Mouse (Mus musculus) myocyte (in vitro differentiated cells): ENCODE results near the gene Ctns.

Experiments used
- CEBPB ChIP-seq: IDR thresholded peaks from 2 replicates; pipeline ENCODE4 v1.6.1; 2011; ENCODE audit warnings: mild to moderate bottlenecking, moderate library complexity; ENCODE audit not compliant: poor library complexity, insufficient read depth, severe bottlenecking
- E2F4 ChIP-seq: IDR thresholded peaks from one replicate; pipeline ENCODE4 v1.6.1; 2011; ENCODE audit warnings: mild to moderate bottlenecking, control low read depth, moderate library complexity; ENCODE audit not compliant: insufficient read depth
- MAX ChIP-seq: IDR thresholded peaks from one replicate; pipeline ENCODE4 v1.6.1; 2011; ENCODE audit warnings: low read depth, mild to moderate bottlenecking, control low read depth
- POLR2A ChIP-seq: IDR thresholded peaks from one replicate; pipeline ENCODE4 v1.6.1; 2011; ENCODE audit warnings: low read depth, mild to moderate bottlenecking, control low read depth, moderate library complexity; ENCODE audit not compliant: insufficient read length
- POLR2AphosphoS2 ChIP-seq: IDR thresholded peaks from one replicate; pipeline ENCODE4 v1.6.1; 2011; ENCODE audit warnings: low read depth, control low read depth; ENCODE audit not compliant: insufficient read length
- SRF ChIP-seq: IDR thresholded peaks from one replicate; pipeline ENCODE4 v1.6.1; 2011; ENCODE audit warnings: low read depth; ENCODE audit not compliant: control insufficient read depth, insufficient read length
- TCF12 ChIP-seq: IDR thresholded peaks from one replicate; pipeline ENCODE4 v1.6.1; 2011; ENCODE audit warnings: mild to moderate bottlenecking, control low read depth; ENCODE audit not compliant: poor library complexity, insufficient read depth, severe bottlenecking
- USF1 ChIP-seq: IDR thresholded peaks from one replicate; pipeline ENCODE4 v1.6.1; 2011; ENCODE audit warnings: low read depth, mild to moderate bottlenecking, control low read depth, moderate library complexity

GRCm38 (mm10) chr11:73228881-73229280 is 30.0 kb upstream of the Ctns start:
- TF ChIP-seq POLR2AphosphoS2 (no peak), MAX (no peak), TCF12 (no peak), POLR2A (no peak), E2F4 (no peak), SRF (no peak), USF1 (no peak), CEBPB (no peak)
